Mouse (Mus musculus) adrenal gland, postnatal 25 days (tissue): Measurements from ENCODE around the gene 4930507D05Rik. TPM values are rescaled to one million over a fixed set of nuclear protein-coding genes. Genes with fewer than 3 reads are reported as not detected.
"Not testable (repeated sequence)": the region's sequence is repeated elsewhere in the genome, so short reads cannot be mapped to it uniquely, and the experiment has no call there.

Experiments
- DNase-seq: peaks from one replicate; pipeline ENCODE4 v3.0.0; 2021; ENCODE audit warnings: mixed read lengths
- total RNA-seq: library from RNA; stranded (reverse); gene quantifications from 2 replicates; pipeline ENCODE4 v1.2.3, GENCODE M21; 2021

Gene 4930507D05Rik
- total RNA-seq, 1 experiment from 2014 or later: 0.46 TPM

- DNase-seq: no peak
Measured at GRCm38 (mm10) chr10:62481108-62481852, 32.0 kb downstream of the 4930507D05Rik start.

GRCm38 (mm10) chr10:62485878-62486582 lies 36.7 kb downstream of the 4930507D05Rik start:
- no peak for DNase-seq

- peak; percentile 97 for DNase-seq
Measured at GRCm38 (mm10) chr10:62486618-62487415, 37.5 kb downstream of the 4930507D05Rik start, which contains the start of gene Vps26a. Gene Vps26a, minus strand, starts transcription at chr10:62486805.

DNA sequence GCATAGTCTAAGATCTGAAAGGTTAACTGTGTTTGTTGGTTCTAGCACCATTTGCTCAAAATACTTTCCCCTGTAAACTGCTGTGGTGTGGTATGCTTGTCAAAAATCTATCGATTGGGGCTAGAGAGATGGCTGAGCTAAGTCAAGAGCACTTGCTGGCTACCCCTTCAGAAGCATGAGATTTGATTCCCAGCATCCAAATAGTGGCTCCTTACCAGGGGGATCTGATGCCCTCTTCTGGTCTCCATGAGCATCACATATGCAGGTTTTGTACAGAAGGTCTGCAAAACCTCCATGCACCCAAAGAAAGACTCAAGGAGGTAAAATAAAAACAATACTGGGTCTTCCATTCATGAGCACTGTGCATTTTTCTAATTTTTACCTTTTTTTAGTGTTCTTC lies 39.0 kb downstream of the 4930507D05Rik start:
- DNase-seq: no peak

- DNase-seq: not testable (repeated sequence)
Measured at GRCm38 (mm10) chr10:62491681-62492080, 42.4 kb downstream of the 4930507D05Rik start.

GRCm38 (mm10) chr10:62500088-62500915 lies 51.0 kb downstream of the 4930507D05Rik start:
- DNase-seq: peak; percentile 56

Other genes with a start within 250 kb of the 4930507D05Rik start
- gene Tspan15, start 218.2 kb upstream of the 4930507D05Rik start, total RNA-seq: 22.1 and 31.0 TPM in 2 replicates
- 36.1 and 52.0 TPM in 2 replicates for gene Tacr2, start 197.1 kb upstream of the 4930507D05Rik start, total RNA-seq
- gene Hk1, start 69.6 kb upstream of the 4930507D05Rik start, total RNA-seq: 20.7 and 27.9 TPM in 2 replicates
- not detected in 2 replicates for gene Hkdc1, start 27.0 kb upstream of the 4930507D05Rik start, total RNA-seq
- gene Supv3l1, start 249 bp downstream of the 4930507D05Rik start, total RNA-seq: 37.7 and 37.9 TPM in 2 replicates
- 55.0 and 55.2 TPM in 2 replicates for gene Vps26a, start 37.3 kb downstream of the 4930507D05Rik start, total RNA-seq
- 30.1 and 36.4 TPM in 2 replicates for gene Srgn, start 78.0 kb downstream of the 4930507D05Rik start, total RNA-seq
- gene Kif1bp, start 129.0 kb downstream of the 4930507D05Rik start, total RNA-seq: 53.7 and 60.9 TPM in 2 replicates
- 56.8 and 80.6 TPM in 2 replicates for gene Ddx21, start 152.8 kb downstream of the 4930507D05Rik start, total RNA-seq
- gene Ddx50, start 201.7 kb downstream of the 4930507D05Rik start, total RNA-seq: 95.5 and 111 TPM in 2 replicates